Mouse (Mus musculus) embryonic facial prominence, embryonic 14.5 days (tissue): ENCODE results near the gene Patl2. TPM values are rescaled to one million over a fixed set of nuclear protein-coding genes. Genes with fewer than 3 reads are reported as not detected.

ENCODE experiments used
- ATAC-seq: fragments of 200-750 bp; cut with Nextera tagmentation; 2 replicates; pipeline ENCODE4 v1.8.0; 2017; ENCODE audit warnings: low read depth, moderate number of reproducible peaks, moderate TSS enrichment
- DNase-seq: peaks from one replicate; pipeline ENCODE4 v3.0.0-alpha.2; 2015; ENCODE audit warnings: low spot score
- H3K27ac ChIP-seq: fragments of 300-500 bp; sonication (generic); replicated peaks from 2 replicates; pipeline ENCODE4 v1.5.1; 2014; ENCODE audit warnings: low read depth, mild to moderate bottlenecking, low read length, moderate library complexity
- H3K27me3 ChIP-seq: fragments of 300-500 bp; sonication (generic); replicated peaks from 2 replicates; pipeline ENCODE4 v1.6.1; 2014; ENCODE audit warnings: low read length; ENCODE audit not compliant: control insufficient read depth, insufficient read depth
- H3K36me3 ChIP-seq: fragments of 300-500 bp; sonication (generic); 2 replicates; pipeline ENCODE4 v1.6.1; 2014; ENCODE audit warnings: low read length, mixed read lengths; ENCODE audit not compliant: control insufficient read depth, insufficient read depth
- H3K4me1 ChIP-seq: fragments of 300-500 bp; sonication (generic); 2 replicates; pipeline ENCODE4 v1.6.1; 2014; ENCODE audit warnings: antibody characterized with exemption, low read length; ENCODE audit not compliant: control insufficient read depth, insufficient read depth
- H3K4me2 ChIP-seq: fragments of 300-500 bp; sonication (generic); 2 replicates; pipeline ENCODE4 v1.6.1; 2014; ENCODE audit warnings: low read depth, mild to moderate bottlenecking, low read length, moderate library complexity, mixed read lengths
- H3K4me3 ChIP-seq: fragments of 300-500 bp; sonication (generic); 2 replicates; pipeline ENCODE4 v1.5.1; 2014; ENCODE audit warnings: low read depth, mild to moderate bottlenecking, low read length
- H3K9ac ChIP-seq: fragments of 300-500 bp; sonication (generic); 2 replicates; pipeline ENCODE4 v1.6.1; 2014; ENCODE audit warnings: low read depth, mild to moderate bottlenecking, low read length, moderate library complexity, mixed read lengths
- H3K9me3 ChIP-seq: fragments of 300-500 bp; sonication (generic); 2 replicates; pipeline ENCODE4 v1.6.1; 2016; ENCODE audit warnings: low read length; ENCODE audit not compliant: control insufficient read depth
- WGBS: fragments of 180-500 bp; shearing (Covaris S2); extraction: QIAGEN DNeasy Blood & Tissue Kit; methylation state at CpG from one replicate; pipeline ENCODE4 v1.1.7; 2014; 5-methylcytosine and 5-hydroxymethylcytosine counted together
- polyA plus RNA-seq: library from polyadenylated mRNA; unstranded; fragments of >200 nt; fragmentation: Nextera tagmentation; extraction: Ambion mirVana; gene quantifications from 2 replicates; pipeline ENCODE4 v1.2.1, GENCODE M21; 2014

Gene Patl2
- polyA plus RNA-seq, 1 experiment from 2014 or later: not detected

DNA sequence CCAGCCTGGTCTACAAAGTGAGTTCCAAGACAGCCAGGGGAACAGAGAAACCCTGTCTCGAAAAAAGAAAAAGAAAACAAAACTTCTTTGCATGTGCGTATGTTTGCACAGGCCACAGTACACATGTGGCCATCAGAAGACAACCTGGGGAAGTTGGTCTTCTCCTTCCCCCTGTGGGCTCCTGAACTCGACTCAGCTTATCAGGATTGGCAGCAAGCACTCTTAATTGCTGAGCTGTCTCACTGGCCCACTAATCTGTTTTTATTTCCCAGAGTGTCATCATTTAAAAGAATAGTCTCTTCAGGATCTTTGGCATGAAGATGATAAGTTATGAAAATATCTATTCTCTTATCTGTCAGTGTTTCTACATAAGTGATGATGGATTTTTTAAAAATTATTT lies 5.9 kb upstream of the Patl2 start:
- H3K9ac ChIP-seq: no peak overlapping the region
- no peaks in the 10 kb centered on the region for H3K4me1 ChIP-seq
- 79% methylated on average over 3 of the region's 3 CpGs for WGBS
- no peak overlapping the region for H3K27ac ChIP-seq
- H3K4me2 ChIP-seq: no peak overlapping the region
- no peaks in the 10 kb centered on the region for H3K36me3 ChIP-seq
- ATAC-seq: no peak
- no peaks in the 10 kb centered on the region for H3K27me3 ChIP-seq
- DNase-seq: no peak
- no peak overlapping the region for H3K4me3 ChIP-seq
- H3K9me3 ChIP-seq: no peaks in the 10 kb centered on the region

DNA sequence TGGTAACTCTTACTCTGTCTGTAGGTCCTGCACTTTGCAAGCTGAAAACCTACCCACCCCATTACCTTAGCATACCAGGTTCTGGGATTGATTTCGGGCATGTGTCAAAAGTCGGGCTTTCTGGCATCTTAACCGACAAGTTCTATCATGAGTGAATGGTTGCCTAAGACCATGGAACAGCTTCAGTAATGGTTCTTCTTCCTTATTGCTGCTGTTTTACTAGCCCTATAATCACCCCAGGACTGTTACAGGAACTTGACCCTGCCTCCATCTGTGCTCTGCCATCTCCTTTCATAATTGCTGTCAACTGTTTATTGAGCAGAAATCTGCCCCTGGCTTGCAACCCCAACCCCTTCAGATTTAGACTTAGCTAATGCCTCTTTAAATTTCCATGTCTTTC lies 762 bp upstream of the Patl2 start:
- Histone ChIP-seq H3K9ac (no peak overlapping the region), H3K36me3 (no peaks in the 10 kb centered on the region), H3K9me3 (no peaks in the 10 kb centered on the region), H3K27ac (no peak overlapping the region), H3K4me1 (no peaks in the 10 kb centered on the region), H3K27me3 (no peaks in the 10 kb centered on the region), H3K4me2 (no peak overlapping the region), H3K4me3 (no peak overlapping the region)
- 80% methylated on average over 3 of the region's 3 CpGs for WGBS
- ATAC-seq: no peak
- DNase-seq: no peak

DNA sequence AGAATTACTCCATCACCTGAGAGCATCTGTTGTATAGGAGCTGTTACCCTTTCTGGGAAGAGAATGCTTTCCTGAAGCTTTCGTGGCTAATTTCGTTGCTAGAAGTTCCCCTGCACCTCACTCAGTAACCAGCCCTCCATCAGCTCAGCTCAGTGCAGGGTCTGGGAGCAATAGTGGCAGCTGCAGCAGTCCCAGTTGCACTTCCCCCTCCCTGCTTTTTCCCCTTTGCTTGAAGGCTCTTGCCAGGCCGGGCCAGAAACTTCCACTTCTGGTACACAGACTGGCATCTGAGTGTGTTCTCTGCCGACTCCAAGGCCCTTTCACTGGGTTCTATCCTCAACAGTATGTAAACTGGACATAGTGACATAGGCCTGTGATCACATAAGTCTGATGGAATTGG lies 903 bp downstream of the Patl2 start:
- ATAC-seq: no peak
- Histone ChIP-seq H3K27ac (no peak overlapping the region), H3K27me3 (no peaks in the 10 kb centered on the region), H3K9ac (no peak overlapping the region), H3K4me3 (no peak overlapping the region), H3K36me3 (no peaks in the 10 kb centered on the region), H3K9me3 (no peaks in the 10 kb centered on the region), H3K4me1 (no peaks in the 10 kb centered on the region), H3K4me2 (no peak overlapping the region)
- WGBS: 89% methylated on average over 4 of the region's 4 CpGs
- DNase-seq: no peak

DNA sequence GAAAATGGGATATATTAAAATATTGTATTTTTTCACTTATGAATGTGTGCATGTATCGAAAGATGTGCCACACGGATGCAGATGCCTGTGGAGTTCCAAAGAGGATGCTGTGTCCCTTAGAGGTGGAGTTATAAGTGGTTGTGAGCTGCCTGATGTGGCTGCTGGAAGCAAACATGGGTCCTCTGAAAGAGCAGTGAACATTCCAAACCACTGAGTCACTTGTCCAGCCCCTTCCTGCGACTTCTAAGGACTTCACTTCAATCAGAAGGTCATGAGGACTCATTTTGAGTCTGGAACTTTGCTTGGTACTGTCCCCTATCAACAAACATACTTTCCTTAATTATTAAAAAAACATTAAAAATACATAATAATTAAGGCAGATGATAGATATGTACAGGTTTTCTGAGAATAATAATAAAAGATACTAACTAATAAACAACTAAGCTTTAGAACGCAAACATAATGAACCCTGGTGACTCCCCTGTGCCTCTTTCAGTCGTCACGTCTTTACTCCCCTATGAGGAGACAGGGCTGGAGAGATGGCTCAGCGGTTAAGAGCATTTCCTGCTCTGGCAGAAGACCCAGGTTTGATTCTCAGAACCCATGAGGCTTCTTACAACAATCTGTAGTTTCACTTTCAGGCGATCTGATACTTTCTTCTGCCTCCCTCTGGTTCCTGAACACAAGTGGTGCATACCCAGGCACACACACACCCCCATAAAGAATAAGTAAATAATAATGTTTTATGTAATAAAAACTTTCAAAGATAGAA lies 5.8 kb downstream of the Patl2 start:
- H3K27ac ChIP-seq: no peak overlapping the region
- ATAC-seq (no peak), DNase-seq (no peak)
- H3K9ac ChIP-seq: no peak overlapping the region
- no peak overlapping the region for H3K4me2 ChIP-seq
- H3K4me3 ChIP-seq: no peak overlapping the region
- no peaks in the 10 kb centered on the region for H3K9me3 ChIP-seq
- no peaks in the 10 kb centered on the region for H3K36me3 ChIP-seq
- WGBS: 73% methylated on average over 8 of the region's 8 CpGs
- no peaks in the 10 kb centered on the region for H3K4me1 ChIP-seq
- no peaks in the 10 kb centered on the region for H3K27me3 ChIP-seq

DNA sequence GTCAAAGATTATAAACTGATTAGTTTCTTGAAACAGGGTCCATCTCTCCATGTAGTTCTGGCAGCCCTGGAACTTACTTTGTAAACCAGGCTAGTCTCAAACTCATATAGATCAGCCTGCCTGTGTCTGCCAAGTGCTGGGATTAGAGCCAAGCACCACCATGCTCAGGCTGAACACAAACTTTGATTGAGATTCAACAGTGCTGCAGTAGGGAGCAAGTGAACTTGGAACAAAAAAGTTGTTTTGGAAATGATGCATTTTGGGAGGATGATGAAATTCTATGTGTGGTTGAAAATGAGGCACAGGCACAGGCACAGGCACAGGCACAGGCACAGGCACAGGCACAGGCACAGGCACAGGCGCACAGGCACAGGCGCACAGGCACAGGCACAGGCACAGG lies 13.8 kb downstream of the Patl2 start:
- no peaks in the 10 kb centered on the region for H3K36me3 ChIP-seq
- no peaks in the 10 kb centered on the region for H3K9me3 ChIP-seq
- H3K4me2 ChIP-seq: no peak overlapping the region
- H3K27ac ChIP-seq: no peak overlapping the region
- no peaks in the 10 kb centered on the region for H3K4me1 ChIP-seq
- no peaks in the 10 kb centered on the region for H3K27me3 ChIP-seq
- ATAC-seq (no peak), DNase-seq (peak; percentile 16)
- no peak overlapping the region for H3K9ac ChIP-seq
- WGBS: 100% methylated on average over 2 of the region's 2 CpGs
- H3K4me3 ChIP-seq: no peak overlapping the region

DNA sequence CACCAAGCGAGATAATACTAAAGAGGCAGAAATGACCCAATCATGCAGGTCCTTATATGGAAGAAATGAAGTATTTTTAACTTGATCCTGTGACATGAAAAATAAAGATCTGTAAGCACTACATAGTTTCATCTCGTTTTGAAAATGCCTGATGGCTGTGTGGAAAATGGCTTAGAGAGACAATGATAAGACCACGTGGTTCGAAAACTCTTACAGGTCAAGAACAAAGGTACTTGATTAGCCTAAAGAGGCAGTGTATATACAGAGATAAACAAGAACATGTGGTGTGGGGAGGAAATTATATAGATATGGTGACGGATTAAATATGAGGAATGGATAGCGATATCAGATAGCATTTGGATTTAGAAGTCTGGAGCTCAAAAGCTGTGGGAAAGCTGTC lies 14.7 kb downstream of the Patl2 start:
- ATAC-seq: no peak
- Histone ChIP-seq H3K4me1 (no peaks in the 10 kb centered on the region), H3K36me3 (no peaks in the 10 kb centered on the region), H3K9ac (no peak overlapping the region), H3K4me3 (no peak overlapping the region), H3K4me2 (no peak overlapping the region), H3K9me3 (no peaks in the 10 kb centered on the region), H3K27me3 (no peaks in the 10 kb centered on the region), H3K27ac (no peak overlapping the region)
- no peak for DNase-seq
- WGBS: 76% methylated on average over 6 of the region's 6 CpGs

DNA sequence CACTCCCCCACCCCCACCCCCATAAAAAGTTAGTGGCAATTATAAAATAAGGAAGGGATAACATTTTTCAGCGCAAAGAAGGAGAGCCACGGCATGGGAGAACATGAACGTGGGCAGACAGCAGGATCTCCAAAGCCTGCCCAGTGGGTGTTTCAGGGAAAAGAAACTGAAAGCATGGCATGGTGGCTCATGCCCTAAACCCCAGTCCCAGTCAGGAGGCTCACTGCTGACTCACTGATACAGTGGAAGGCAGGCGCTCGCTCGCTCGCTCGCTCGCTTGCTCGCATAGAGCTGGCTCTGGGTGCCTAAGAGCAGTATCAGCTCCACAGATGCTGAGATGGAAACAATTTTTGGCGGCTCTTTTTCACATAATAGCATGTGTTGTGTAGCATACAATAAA lies 21.7 kb downstream of the Patl2 start:
- 86% methylated on average over 11 of the region's 11 CpGs for WGBS
- no peak for DNase-seq
- no peak for ATAC-seq

DNA sequence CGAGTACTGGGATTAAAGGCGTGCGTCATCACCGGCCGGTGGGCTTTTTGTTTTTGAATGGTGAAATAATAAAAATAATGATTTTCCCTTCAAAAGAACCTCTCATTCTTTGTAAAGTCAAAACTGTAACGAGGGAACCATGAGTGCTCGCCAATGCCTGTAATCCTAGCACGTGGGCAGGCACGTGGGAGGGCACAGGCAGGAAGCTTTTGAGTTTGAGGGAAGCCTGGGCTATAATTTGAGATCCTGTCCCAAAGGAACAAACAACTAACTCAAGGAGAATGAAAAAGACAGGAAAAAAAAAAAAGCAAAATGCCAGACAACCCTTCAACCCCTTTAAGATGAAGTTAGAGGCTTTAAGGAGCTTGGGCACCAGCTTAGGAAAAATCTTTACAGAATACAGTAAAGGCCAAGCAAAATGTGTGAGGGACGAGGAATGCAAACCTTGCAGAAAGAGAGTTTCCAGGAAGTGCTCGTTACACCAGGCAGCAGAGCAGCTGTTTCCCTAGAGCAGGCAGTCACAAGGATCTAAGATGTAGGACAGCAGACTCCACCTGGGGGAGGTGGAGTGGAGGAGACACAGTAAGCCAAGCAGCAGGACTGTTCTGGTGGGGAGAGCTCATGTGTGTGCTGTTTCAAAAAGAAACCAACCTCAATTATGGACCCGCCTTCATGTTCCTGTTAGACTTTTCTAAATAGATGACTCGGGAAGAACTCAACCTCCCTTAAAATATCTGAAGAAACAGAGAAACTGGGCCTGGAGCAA lies 22.4 kb downstream of the Patl2 start:
- Histone ChIP-seq H3K9me3 (no peaks in the 10 kb centered on the region), H3K27ac (0 out of 2 replicates have a peak overlapping the region, but pooled peaks have one; percentile 33), H3K36me3 (no peaks in the 10 kb centered on the region), H3K9ac (no peak overlapping the region), H3K4me2 (no peak overlapping the region), H3K27me3 (no peaks in the 10 kb centered on the region), H3K4me1 (peaks cover 5% of the 10 kb centered on the region; the same call in 1 of the 2 replicates), H3K4me3 (no peak overlapping the region)
- DNase-seq (no peak), ATAC-seq (no peak)
- WGBS: 65% methylated on average over 13 of the region's 13 CpGs

More for the DNA sequence above, 21.7 kb downstream of the Patl2 start:
- no peaks in the 10 kb centered on the region for H3K36me3 ChIP-seq
- no peak overlapping the region for H3K9ac ChIP-seq
- no peaks in the 10 kb centered on the region for H3K27me3 ChIP-seq
- no peak overlapping the region for H3K4me2 ChIP-seq
- H3K27ac ChIP-seq: 0 out of 2 replicates have a peak overlapping the region, but pooled peaks have one; percentile 33
- H3K4me3 ChIP-seq: no peak overlapping the region
- H3K4me1 ChIP-seq: peaks cover 5% of the 10 kb centered on the region; the same call in 1 of the 2 replicates
- no peaks in the 10 kb centered on the region for H3K9me3 ChIP-seq
